Mouse (Mus musculus) adrenal gland, postnatal 4 days (tissue): ENCODE results near the gene Adamts10. TPM values are rescaled to one million over a fixed set of nuclear protein-coding genes. Genes with fewer than 3 reads are reported as not detected.

ENCODE experiments used
- DNase-seq, 2 experiments: peaks; one replicate each; pipeline ENCODE4 v3.0.0; 2021 to 2022; ENCODE audit warnings: low spot score in 2 of 2, mixed read lengths in 2 of 2
- long read RNA-seq, 2 experiments: library from polyadenylated mRNA; stranded (forward); transcript quantifications; one replicate each; pipeline ENCODE4 v2.0.0; 2021
- total RNA-seq, 2 experiments: library from RNA; stranded (reverse); gene quantifications; 2 replicates each; pipeline ENCODE4 v1.2.3; 2021

Adamts10 gene
- 10 to 100 TPM; 66.4 to 80.9 TPM for total RNA-seq
- long read RNA-seq, experiment 1, full-length matches to known transcripts = 2 of 33 reads
- long read RNA-seq, experiment 1, partial matches to known transcripts = 14 of 33 reads
- long read RNA-seq, experiment 1, other reads (novel, unspliced or antisense) = 17 of 33 reads
- long read RNA-seq, experiment 2, full-length matches to known transcripts = 13 of 63 reads
- long read RNA-seq, experiment 2, partial matches to known transcripts = 19 of 63 reads
- long read RNA-seq, experiment 2, other reads (novel, unspliced or antisense) = 31 of 63 reads

GRCm38 (mm10) chr17:33523918-33524755, at the start of gene Adamts10:
Gene Adamts10, plus strand, starts transcription at chr17:33524204.
- DNase-seq = peak; percentile 63 to 64

- no peak for DNase-seq
Observed at GRCm38 (mm10) chr17:33484020-33484419, 40.0 kb upstream of the Adamts10 start.

- DNase-seq = no peak
Observed at GRCm38 (mm10) chr17:33487211-33487610, 36.8 kb upstream of the Adamts10 start.

- no peak for DNase-seq
Observed at GRCm38 (mm10) chr17:33487652-33488051, 36.4 kb upstream of the Adamts10 start.

- no peak for DNase-seq
Observed at GRCm38 (mm10) chr17:33491371-33491770, 32.6 kb upstream of the Adamts10 start.

- no peak for DNase-seq
Observed at GRCm38 (mm10) chr17:33493065-33493464, 30.9 kb upstream of the Adamts10 start.

GRCm38 (mm10) chr17:33494586-33494985, 29.4 kb upstream of the Adamts10 start:
- DNase-seq = no peak

- no peak for DNase-seq
Observed at GRCm38 (mm10) chr17:33498918-33499317, 25.1 kb upstream of the Adamts10 start.

- no peak for DNase-seq
Observed at GRCm38 (mm10) chr17:33508386-33508785, 15.6 kb upstream of the Adamts10 start.

- DNase-seq = no peak
Observed at GRCm38 (mm10) chr17:33510172-33510571, 13.8 kb upstream of the Adamts10 start.

GRCm38 (mm10) chr17:33512441-33513415, 11.3 kb upstream of the Adamts10 start:
- DNase-seq = no peak

GRCm38 (mm10) chr17:33513874-33514273, 10.1 kb upstream of the Adamts10 start:
- DNase-seq = no peak

GRCm38 (mm10) chr17:33520366-33520765, 3.6 kb upstream of the Adamts10 start:
- no peak for DNase-seq

- DNase-seq = no peak
Observed at GRCm38 (mm10) chr17:33523431-33523917, 530 bp upstream of the Adamts10 start.

GRCm38 (mm10) chr17:33524806-33525373, 886 bp downstream of the Adamts10 start:
- DNase-seq = no peak

GRCm38 (mm10) chr17:33526506-33526905, 2.5 kb downstream of the Adamts10 start:
- DNase-seq = no peak

- DNase-seq = no peak
Observed at GRCm38 (mm10) chr17:33539106-33539675, 15.2 kb downstream of the Adamts10 start.

GRCm38 (mm10) chr17:33539878-33540277, 15.9 kb downstream of the Adamts10 start:
- no peak for DNase-seq

GRCm38 (mm10) chr17:33549212-33549611, 25.2 kb downstream of the Adamts10 start:
- DNase-seq = no peak

- no peak for DNase-seq
Observed at GRCm38 (mm10) chr17:33550388-33550787, 26.4 kb downstream of the Adamts10 start.
